Mouse (Mus musculus) thymus, adult 2 months (tissue): ENCODE results near the gene Tbx10.

Experiments
- CTCF ChIP-seq: fragments of 200-500 bp; IDR thresholded peaks from 2 replicates; pipeline ENCODE4 v1.5.1; 2012; ENCODE audit warnings: mild to moderate bottlenecking, control low read depth, low read length, moderate library complexity, borderline replicate concordance; ENCODE audit not compliant: control insufficient read depth, poor library complexity, insufficient read depth; ENCODE audit errors: extremely low read depth
- POLR2A ChIP-seq: fragments of 200-500 bp; IDR thresholded peaks from 2 replicates; pipeline ENCODE4 v1.6.1; 2012; ENCODE audit warnings: mild to moderate bottlenecking, low read length, control low read depth, moderate library complexity; ENCODE audit not compliant: control insufficient read depth, poor library complexity, insufficient read depth; ENCODE audit errors: extremely low read depth

- TF ChIP-seq CTCF (peak; percentile 27; the same call in 1 of the 2 replicates), POLR2A (peak; percentile 77)
Measured at GRCm38 (mm10) chr19:4037788-4038232, 45.3 kb downstream of the Tbx10 start, which contains the start of gene Gstp1.
